Mouse (Mus musculus): ENCODE measurements at regions not wholly inside any gene's neighbourhood (a gene's known extent, or its start where the extent isn't known, plus 50 kb on each side); places are given as distances from the start of the nearest gene placed in this dataset.
"Not testable (repeated sequence)": the region's sequence is repeated elsewhere in the genome, so short reads cannot be mapped to it uniquely, and the experiment has no call there.

- DNase-seq = no peak
Observed at GRCm38 (mm10) chr13:4935940-4936339, 327.0 kb upstream of the Akr1e1 start.

GRCm38 (mm10) chr13:4939849-4940248 is 330.9 kb upstream of the Akr1e1 start:
- no peak for DNase-seq

- DNase-seq = peak; percentile 31
Observed at GRCm38 (mm10) chr13:4942490-4942889, 333.5 kb upstream of the Akr1e1 start.

GRCm38 (mm10) chr13:4943046-4943445 is 334.1 kb upstream of the Akr1e1 start:
- no peak for DNase-seq

- no peak for DNase-seq
Observed at GRCm38 (mm10) chr13:4955384-4955783, 346.4 kb upstream of the Akr1e1 start.

GRCm38 (mm10) chr13:4964824-4965223 is 355.9 kb upstream of the Akr1e1 start:
- no peak for DNase-seq

GRCm38 (mm10) chr13:4970081-4970892 is 361.3 kb upstream of the Akr1e1 start:
- DNase-seq = no peak

GRCm38 (mm10) chr13:4971472-4972067 is 362.6 kb upstream of the Akr1e1 start:
- DNase-seq = no peak

GRCm38 (mm10) chr13:4992876-4993275 is 383.9 kb upstream of the Akr1e1 start:
- DNase-seq = no peak

- DNase-seq = no peak
Observed at GRCm38 (mm10) chr13:5008296-5008695, 399.3 kb upstream of the Akr1e1 start.

- no peak for DNase-seq
Observed at GRCm38 (mm10) chr13:5022439-5022838, 413.5 kb upstream of the Akr1e1 start.

GRCm38 (mm10) chr13:5059859-5060258 is 450.9 kb upstream of the Akr1e1 start:
- DNase-seq = no peak

- no peak for DNase-seq
Observed at GRCm38 (mm10) chr13:5060462-5060861, 451.5 kb upstream of the Akr1e1 start.

- DNase-seq = peak; percentile 32
Observed at GRCm38 (mm10) chr13:5107454-5107853, 498.5 kb upstream of the Akr1e1 start.

GRCm38 (mm10) chr13:5154911-5155310 is 545.9 kb upstream of the Akr1e1 start:
- no peak for DNase-seq

GRCm38 (mm10) chr13:5159765-5160684 is 551.1 kb upstream of the Akr1e1 start:
- no peak for DNase-seq

- DNase-seq = no peak
Observed at GRCm38 (mm10) chr13:5166716-5167115, 557.7 kb upstream of the Akr1e1 start.

- no peak for DNase-seq
Observed at GRCm38 (mm10) chr13:5178996-5179395, 570.0 kb upstream of the Akr1e1 start.

GRCm38 (mm10) chr13:5179552-5179951 is 570.6 kb upstream of the Akr1e1 start:
- DNase-seq = no peak

- DNase-seq = not testable (repeated sequence)
Observed at GRCm38 (mm10) chr13:5185237-5185800, 576.3 kb upstream of the Akr1e1 start.

- DNase-seq = no peak
Observed at GRCm38 (mm10) chr13:5202736-5203135, 593.8 kb upstream of the Akr1e1 start.

GRCm38 (mm10) chr13:5204143-5204542 is 595.2 kb upstream of the Akr1e1 start:
- no peak for DNase-seq

- no peak for DNase-seq
Observed at GRCm38 (mm10) chr13:5211659-5212058, 602.7 kb upstream of the Akr1e1 start.
